ENCODE assay signal across 9 mouse cellular contexts in genomic region chr8:125389280-125389679, GRCm38 (mm10).
DNase-seq lines count a peak whose midpoint lies in the region; ATAC-seq lines count a peak whose summit lies in the region.
"Had no signal": no experiment of that assay in that cellular context is flagged by ENCODE, and none has a peak within 500 bp of the region (broad histone marks: within the 10 kb centered on the region; RNA-seq: fewer than 3 reads in every experiment).

No protein-coding gene starts in this region.

- intact Hi-C loops in heart, postnatal 25 days (cut with DNase I), result loop anchor here (5.0 kb wide), 2 partner anchors 53 to 207 kb away; no protein-coding TSS in a partner anchor

- ATAC-seq in hindbrain, embryonic 12.5 days (ENCODE audit: low FRiP score), result 0 out of 2 replicates have a peak, but pooled peaks have one; percentile 9

- H3K4me2 ChIP-seq in hindbrain, embryonic 12.5 days (replicated peaks), result no peak overlapping the region

- no peaks in the 10 kb centered on the region for H3K36me3 ChIP-seq in hindbrain, embryonic 12.5 days
- no peaks in the 10 kb centered on the region for H3K36me3 ChIP-seq in hindbrain, embryonic 10.5 days

- no peak overlapping the region for H3K9ac ChIP-seq in hindbrain, embryonic 12.5 days

- no peak overlapping the region for H3K4me3 ChIP-seq in hindbrain, embryonic 12.5 days
- H3K4me3 ChIP-seq in hindbrain, embryonic 10.5 days, result no peak overlapping the region

- 77% methylated on average over 5 of the region's 5 CpGs for WGBS in hindbrain, embryonic 12.5 days
- WGBS in hindbrain, embryonic 10.5 days, result 85% methylated on average over 5 of the region's 5 CpGs

- H3K9me3 ChIP-seq in hindbrain, embryonic 12.5 days (replicated peaks), result no peaks in the 10 kb centered on the region
- H3K9me3 ChIP-seq in hindbrain, embryonic 10.5 days, result no peaks in the 10 kb centered on the region

- no peaks in the 10 kb centered on the region for H3K27me3 ChIP-seq in hindbrain, embryonic 12.5 days
- no peaks in the 10 kb centered on the region for H3K27me3 ChIP-seq in hindbrain, embryonic 10.5 days (ENCODE audit: insufficient read depth, poor library complexity, severe bottlenecking)
- H3K27me3 ChIP-seq: CH12.LX had no signal

- H3K27ac ChIP-seq in hindbrain, embryonic 12.5 days, result no peak overlapping the region
- H3K27ac ChIP-seq in hindbrain, embryonic 10.5 days, result no peak overlapping the region

- H3K4me1 ChIP-seq in hindbrain, embryonic 12.5 days, result peaks cover 50% of the 10 kb centered on the region
- peaks cover 52% of the 10 kb centered on the region for H3K4me1 ChIP-seq in hindbrain, embryonic 10.5 days (replicated peaks)

- DNase-seq in hindbrain, embryonic 10.5 days (ENCODE audit: low spot score), result no peak
- peak; percentile 84 for DNase-seq in cerebellum, adult 9-11 months
- DNase-seq in heart, postnatal 25 days (ENCODE audit: low spot score), result peak; percentile 16
- DNase-seq in layer of hippocampus, postnatal 10 days (ENCODE audit: low spot score in 2 of 2), result peak; percentile 43 to 55
- peak; percentile 75 to 86 for DNase-seq in right cerebral cortex, postnatal 10 days (ENCODE audit: low spot score in 2 of 2)
- DNase-seq in liver, result no peak
- DNase-seq in urinary bladder, adult 2 months (ENCODE audit: low spot score), result no peak

Comparison
In these comparisons a context has a peak if more than half of its experiments do, and no peak if none do; other contexts are left out.
1. DNase-seq: peak in cerebellum, adult 9-11 months (single experiment), heart, postnatal 25 days (single experiment), layer of hippocampus, postnatal 10 days (2 of 2) and right cerebral cortex, postnatal 10 days (2 of 2); none in hindbrain, embryonic 10.5 days (single experiment), liver (single experiment) and urinary bladder, adult 2 months (single experiment).